Mouse (Mus musculus) bone marrow, adult 2 months (tissue): ENCODE results near the gene Olfr1166.

ENCODE experiments used
- CTCF ChIP-seq: fragments of 200-500 bp; IDR thresholded peaks from 2 replicates; pipeline ENCODE4 v1.5.1; 2011; ENCODE audit warnings: low read length, control low read depth; ENCODE audit not compliant: control insufficient read depth, insufficient read depth
- POLR2A ChIP-seq: fragments of 200-500 bp; IDR thresholded peaks from 2 replicates; pipeline ENCODE4 v1.6.1; 2011; ENCODE audit warnings: low read depth, mild to moderate bottlenecking, control low read depth, low read length, borderline replicate concordance; ENCODE audit not compliant: control insufficient read depth

DNA sequence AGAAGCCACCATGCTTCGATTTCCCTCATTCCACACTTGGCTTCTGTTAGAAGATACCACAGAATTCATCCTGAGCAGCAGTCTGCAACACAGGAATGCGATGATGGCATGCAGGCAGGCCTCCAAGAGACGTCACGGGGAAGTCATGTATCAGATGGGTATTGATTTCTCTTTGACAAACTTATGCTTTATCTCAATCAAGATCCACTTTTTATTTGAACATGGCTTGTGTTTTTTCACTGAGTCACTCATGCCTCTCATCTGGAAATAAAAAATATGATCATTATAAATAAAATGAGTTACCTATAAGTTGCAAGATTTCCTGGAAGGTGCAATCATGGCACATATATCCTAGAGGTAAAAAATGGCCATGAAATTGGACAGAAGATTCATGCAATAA is 34.2 kb downstream of the Olfr1166 start, which contains the start of gene Olfr1164:
- TF ChIP-seq CTCF: no peak
- no peak for TF ChIP-seq POLR2A
